Mouse (Mus musculus) embryonic facial prominence, embryonic 11.5 days (tissue): ENCODE measurements around the gene Pld6. TPM values are rescaled to one million over a fixed set of nuclear protein-coding genes. Genes with fewer than 3 reads are reported as not detected.
"Not testable (repeated sequence)": the region's sequence is repeated elsewhere in the genome, so short reads cannot be mapped to it uniquely, and the experiment has no call there.

Source experiments
- ATAC-seq: fragments of 200-750 bp; cut with Nextera tagmentation; replicated peaks from 2 replicates; pipeline ENCODE4 v1.8.0; 2017; ENCODE audit warnings: low read depth; ENCODE audit not compliant: insufficient number of reproducible peaks, low FRiP score, low TSS enrichment
- DNase-seq: peaks from one replicate; pipeline ENCODE4 v3.0.0-alpha.2; 2015; ENCODE audit warnings: low spot score
- H3K27ac ChIP-seq: fragments of 300-500 bp; sonication (generic); replicated peaks from 2 replicates; pipeline ENCODE4 v1.5.1; 2014; ENCODE audit warnings: mild to moderate bottlenecking, low read depth, low read length, control low read depth
- H3K27me3 ChIP-seq: fragments of 300-500 bp; sonication (generic); 2 replicates; pipeline ENCODE4 v1.6.1; 2014; ENCODE audit warnings: mild to moderate bottlenecking, low read length, moderate library complexity, mixed read lengths; ENCODE audit not compliant: control insufficient read depth, insufficient read depth
- H3K36me3 ChIP-seq: fragments of 300-500 bp; sonication (generic); replicated peaks from 2 replicates; pipeline ENCODE4 v1.6.1; 2014; ENCODE audit warnings: low read depth, mild to moderate bottlenecking, low read length, moderate library complexity, mixed read lengths; ENCODE audit not compliant: control insufficient read depth, insufficient read depth
- H3K4me1 ChIP-seq: fragments of 300-500 bp; sonication (generic); 2 replicates; pipeline ENCODE4 v1.6.1; 2014; ENCODE audit warnings: low read length, mixed read lengths; ENCODE audit not compliant: control insufficient read depth, insufficient read depth
- H3K4me2 ChIP-seq: fragments of 300-500 bp; sonication (generic); 2 replicates; pipeline ENCODE4 v1.6.1; 2014; ENCODE audit warnings: low read depth, mild to moderate bottlenecking, control low read depth, low read length, moderate library complexity
- H3K4me3 ChIP-seq: fragments of 300-500 bp; sonication (generic); 2 replicates; pipeline ENCODE4 v1.5.1; 2014; ENCODE audit warnings: low read depth, low read length, control low read depth
- H3K9ac ChIP-seq: fragments of 300-500 bp; sonication (generic); replicated peaks from 2 replicates; pipeline ENCODE4 v1.6.1; 2014; ENCODE audit warnings: mild to moderate bottlenecking, control low read depth, low read length
- H3K9me3 ChIP-seq: fragments of 300-500 bp; sonication (generic); replicated peaks from 2 replicates; pipeline ENCODE4 v1.6.1; 2016; ENCODE audit warnings: mild to moderate bottlenecking, low read length, inconsistent platforms, mixed read lengths; ENCODE audit not compliant: control insufficient read depth
- WGBS: fragments of 180-500 bp; shearing (Covaris S2); extraction: QIAGEN DNeasy Blood & Tissue Kit; methylation state at CpG from one replicate; pipeline ENCODE4 v1.1.7; 2014; 5-methylcytosine and 5-hydroxymethylcytosine counted together
- polyA plus RNA-seq: library from polyadenylated mRNA; unstranded; fragments of >200 nt; fragmentation: Nextera tagmentation; extraction: Ambion mirVana; gene quantifications from 2 replicates; pipeline ENCODE4 v1.2.1, GENCODE M21; 2014

The Pld6 gene
- polyA plus RNA-seq, 1 experiment from 2014 or later = 1.2 TPM

- Histone ChIP-seq H3K27ac (no peak overlapping the region), H3K36me3 (peaks cover 12% of the 10 kb centered on the region), H3K27me3 (no peaks in the 10 kb centered on the region), H3K4me3 (no peak overlapping the region), H3K9me3 (no peaks in the 10 kb centered on the region), H3K9ac (no peak overlapping the region), H3K4me2 (no peak overlapping the region), H3K4me1 (no peaks in the 10 kb centered on the region)
- no peak for ATAC-seq
- DNase-seq = no peak
- 100% methylated on average over 5 of the region's 5 CpGs for WGBS
These were observed 45.5 kb downstream of the Pld6 start for GRCm38 (mm10) chr11:59741915-59742314.

DNA sequence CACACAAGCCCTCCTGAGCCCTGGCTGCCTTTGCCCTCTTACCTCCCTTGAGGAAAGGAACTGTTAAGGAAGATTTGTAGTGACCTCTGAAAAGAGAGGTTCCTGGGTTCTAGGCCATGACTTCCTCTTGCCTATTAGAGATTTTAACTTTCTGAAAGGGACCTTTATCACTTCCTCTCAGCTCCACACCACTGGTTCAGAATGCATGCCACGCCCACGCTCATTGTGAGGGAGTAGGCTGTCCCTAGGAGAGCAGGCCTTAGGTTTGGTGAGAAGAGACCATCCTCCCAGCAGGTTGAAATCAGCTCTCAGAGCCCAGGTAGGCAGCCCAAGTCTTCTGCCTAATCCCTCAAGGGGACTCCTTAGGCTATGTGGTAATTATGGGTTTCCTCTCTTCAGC is 47.4 kb downstream of the Pld6 start:
- Histone ChIP-seq H3K36me3 (peaks cover 12% of the 10 kb centered on the region), H3K27me3 (no peaks in the 10 kb centered on the region)
- ATAC-seq = no peak

GRCm38 (mm10) chr11:59737250-59737649 is 50.2 kb downstream of the Pld6 start:
- Histone ChIP-seq H3K4me3 (no peak overlapping the region), H3K36me3 (peaks cover 12% of the 10 kb centered on the region), H3K4me1 (no peaks in the 10 kb centered on the region), H3K27me3 (no peaks in the 10 kb centered on the region), H3K9ac (no peak overlapping the region), H3K4me2 (no peak overlapping the region), H3K27ac (no peak overlapping the region), H3K9me3 (no peaks in the 10 kb centered on the region)
- DNase-seq (no peak), ATAC-seq (no peak)
- WGBS = 94% methylated on average over 12 of the region's 12 CpGs

More for the DNA sequence above, 47.4 kb downstream of the Pld6 start:
- H3K27ac ChIP-seq = no peak overlapping the region
- no peak overlapping the region for H3K4me2 ChIP-seq
- no peak overlapping the region for H3K4me3 ChIP-seq
- DNase-seq = no peak
- H3K9ac ChIP-seq = no peak overlapping the region
- H3K4me1 ChIP-seq = no peaks in the 10 kb centered on the region
- H3K9me3 ChIP-seq = no peaks in the 10 kb centered on the region
- WGBS = 88% methylated on average over 2 of the region's 2 CpGs

- not testable (repeated sequence) for H3K36me3 ChIP-seq, H3K9ac ChIP-seq, ATAC-seq, H3K9me3 ChIP-seq, H3K27ac ChIP-seq, H3K4me1 ChIP-seq, H3K27me3 ChIP-seq, H3K4me2 ChIP-seq, H3K4me3 ChIP-seq, DNase-seq
- 92% methylated on average over 4 of the region's 4 CpGs for WGBS
These were observed 51.5 kb downstream of the Pld6 start for GRCm38 (mm10) chr11:59735938-59736337.

- Histone ChIP-seq H3K4me2 (no peak overlapping the region), H3K27ac (no peak overlapping the region), H3K27me3 (no peaks in the 10 kb centered on the region), H3K4me1 (no peaks in the 10 kb centered on the region), H3K9me3 (no peaks in the 10 kb centered on the region), H3K4me3 (no peak overlapping the region), H3K9ac (no peak overlapping the region), H3K36me3 (peaks cover 4% of the 10 kb centered on the region)
- DNase-seq (no peak), ATAC-seq (no peak)
- 97% methylated on average over 1 of the region's 1 CpGs for WGBS
These were observed 53.1 kb downstream of the Pld6 start for GRCm38 (mm10) chr11:59734335-59734734.

Other genes starting within 250 kb of the Pld6 start
- gene Nlrp3, start 246.1 kb downstream of the Pld6 start, polyA plus RNA-seq = 0.11 and 0.13 TPM in 2 replicates
- gene Olfr222, start 211.4 kb downstream of the Pld6 start, polyA plus RNA-seq = not detected in 2 replicates
- gene Olfr223, start 194.4 kb downstream of the Pld6 start, polyA plus RNA-seq = not detected in 2 replicates
- 63.9 and 64.8 TPM in 2 replicates for gene Mprip, start 126.3 kb downstream of the Pld6 start, polyA plus RNA-seq
- 23.9 and 26.1 TPM in 2 replicates for gene Flcn, start 22.4 kb upstream of the Pld6 start, polyA plus RNA-seq
- gene Nt5m, start 51.8 kb upstream of the Pld6 start, polyA plus RNA-seq = 37.1 and 41.0 TPM in 2 replicates
- 238 and 239 TPM in 2 replicates for gene Cops3, start 52.2 kb upstream of the Pld6 start, polyA plus RNA-seq
- 40.9 and 45.9 TPM in 2 replicates for gene Med9, start 160.6 kb upstream of the Pld6 start, polyA plus RNA-seq
- gene Rasd1, start 177.3 kb upstream of the Pld6 start, polyA plus RNA-seq = 2.2 TPM in 2 replicates